Mouse (Mus musculus): ENCODE results near the gene Ppard. TPM values are rescaled to one million over a fixed set of nuclear protein-coding genes. Genes with fewer than 3 reads are reported as not detected.
A peak's percentile ranks its signal among the peaks of the same experiment; 100 is the strongest.
"Not testable (repeated sequence)": the region's sequence is repeated elsewhere in the genome, so short reads cannot be mapped to it uniquely, and the experiment has no call there.

Gene Ppard
- polyA plus RNA-seq, 1 experiment from 2014 or later: 30.9 TPM

GRCm38 (mm10) chr17:28325751-28326150 is 93.3 kb downstream of the Ppard start:
- DNase-seq (ENCODE audit: low read depth, low spot score) (no peak), ATAC-seq (no peak)
- POLR2A ChIA-PET: no interaction called here
- no peaks in the 10 kb centered on the region for H3K27me3 ChIP-seq
- in situ Hi-C loops (cut with MboI; ENCODE audit: low pct_unique_long_range_greater_than_20kb): no loop called here
- CTCF ChIA-PET: no interaction called here
- TF ChIP-seq CTCF (IDR thresholded peaks at IDR 0.05): no peak

GRCm38 (mm10) chr17:28326951-28327350 is 94.5 kb downstream of the Ppard start:
- POLR2A ChIA-PET: interaction anchor here (0.7 to 1.0 kb wide), 4 partner anchors 10 to 950 kb away, joined by 3 to 5 read pairs (median 3); no protein-coding TSS in a partner anchor

GRCm38 (mm10) chr17:28327673-28328325 is 95.3 kb downstream of the Ppard start:
- no peak for TF ChIP-seq CTCF (IDR thresholded peaks at IDR 0.05)
- peak; percentile 80 for DNase-seq (ENCODE audit: low read depth, low spot score)
- CTCF ChIA-PET: interaction anchor here (0.8 to 1.5 kb wide), 4 partner anchors 11 to 57 kb away, joined by 3 to 4 read pairs (median 4); partner anchors contain the start of gene Fance

More at GRCm38 (mm10) chr17:28326951-28327350, 94.5 kb downstream of the Ppard start:
- DNase-seq (ENCODE audit: low read depth, low spot score): no peak
- no peak for ATAC-seq
- CTCF ChIA-PET: interaction anchor here (0.8 to 1.0 kb wide), 3 partner anchors 11 to 58 kb away, joined by 3 to 4 read pairs (median 3); partner anchors contain the start of gene Fance
- TF ChIP-seq CTCF (IDR thresholded peaks at IDR 0.05): no peak
- in situ Hi-C loops (cut with MboI; ENCODE audit: low pct_unique_long_range_greater_than_20kb): no loop called here
- H3K27me3 ChIP-seq: no peaks in the 10 kb centered on the region

GRCm38 (mm10) chr17:28328366-28328928 is 95.9 kb downstream of the Ppard start, which contains the start of gene Rpl10a:
TSS of gene Rpl10a (plus strand) at chr17:28328471.
- ChIA-PET POLR2A (interaction anchor here (0.7 to 3.9 kb wide), 8 partner anchors 9 to 44 kb away, joined by 3 to 45 read pairs (median 4); partner anchors contain the start of gene Tead3), CTCF (interaction anchor here (1.5 to 2.1 kb wide), 2 partner anchors 14 to 40 kb away, joined by 4 to 8 read pairs; no protein-coding TSS in a partner anchor)
- no peak for TF ChIP-seq CTCF (IDR thresholded peaks at IDR 0.05)
- in situ Hi-C loops (cut with MboI; ENCODE audit: low pct_unique_long_range_greater_than_20kb): no loop called here
- peak; percentile 79 for DNase-seq (ENCODE audit: low read depth, low spot score)
- ATAC-seq: peak; percentile 55
- no peaks in the 10 kb centered on the region for H3K27me3 ChIP-seq

More at GRCm38 (mm10) chr17:28327673-28328325, 95.3 kb downstream of the Ppard start:
- POLR2A ChIA-PET: interaction anchor here (0.6 to 2.2 kb wide), 5 partner anchors 11 to 45 kb away, joined by 3 to 8 read pairs (median 5); no protein-coding TSS in a partner anchor
- H3K27me3 ChIP-seq: no peaks in the 10 kb centered on the region
- ATAC-seq: peak; percentile 55
- in situ Hi-C loops (cut with MboI; ENCODE audit: low pct_unique_long_range_greater_than_20kb): no loop called here

- ChIA-PET CTCF (interaction anchor here (1.5 to 2.1 kb wide), 2 partner anchors 14 to 39 kb away, joined by 4 to 8 read pairs; no protein-coding TSS in a partner anchor), POLR2A (interaction anchor here (0.8 to 3.9 kb wide), 6 partner anchors 9 to 21 kb away, joined by 3 to 45 read pairs (median 4); partner anchors contain the start of gene Tead3)
- in situ Hi-C loops (cut with MboI; ENCODE audit: low pct_unique_long_range_greater_than_20kb): no loop called here
- DNase-seq (ENCODE audit: low read depth, low spot score) (no peak), ATAC-seq (no peak)
- TF ChIP-seq CTCF (IDR thresholded peaks at IDR 0.05): no peak
- H3K27me3 ChIP-seq: no peaks in the 10 kb centered on the region
These were observed 96.4 kb downstream of the Ppard start for GRCm38 (mm10) chr17:28328946-28329345.

- no peak for TF ChIP-seq CTCF (IDR thresholded peaks at IDR 0.05)
- ChIA-PET POLR2A (interaction anchor here (0.8 to 3.9 kb wide), 7 partner anchors 8 to 20 kb away, joined by 3 to 45 read pairs (median 4); partner anchors contain the start of gene Tead3), CTCF (interaction anchor here (1.5 to 2.1 kb wide), 4 partner anchors 13 to 38 kb away, joined by 4 to 8 read pairs (median 4); no protein-coding TSS in a partner anchor)
- DNase-seq (ENCODE audit: low read depth, low spot score) (no peak), ATAC-seq (no peak)
- H3K27me3 ChIP-seq: no peaks in the 10 kb centered on the region
- in situ Hi-C loops (cut with MboI; ENCODE audit: low pct_unique_long_range_greater_than_20kb): no loop called here
These were observed 97.2 kb downstream of the Ppard start for GRCm38 (mm10) chr17:28329503-28330231.

GRCm38 (mm10) chr17:28330232-28330546 is 97.7 kb downstream of the Ppard start:
- in situ Hi-C loops (cut with MboI; ENCODE audit: low pct_unique_long_range_greater_than_20kb): no loop called here
- POLR2A ChIA-PET: interaction anchor here (0.8 to 3.9 kb wide), 7 partner anchors 9 to 105 kb away, joined by 3 to 45 read pairs (median 7); partner anchors contain the start of gene Tead3
- DNase-seq (ENCODE audit: low read depth, low spot score) (no peak), ATAC-seq (no peak)
- CTCF ChIA-PET: interaction anchor here (1.5 to 2.1 kb wide), 4 partner anchors 12 to 104 kb away, joined by 4 to 10 read pairs (median 6); no protein-coding TSS in a partner anchor
- TF ChIP-seq CTCF (IDR thresholded peaks at IDR 0.05): no peak
- H3K27me3 ChIP-seq: no peaks in the 10 kb centered on the region

- POLR2A ChIA-PET: interaction anchor here (1.1 to 3.9 kb wide), 8 partner anchors 9 to 105 kb away, joined by 3 to 45 read pairs (median 6); partner anchors contain the start of gene Tead3
- H3K27me3 ChIP-seq; in situ Hi-C loops (cut with MboI; ENCODE audit: low pct_unique_long_range_greater_than_20kb); DNase-seq (ENCODE audit: low read depth, low spot score); ATAC-seq: not testable (repeated sequence)
- CTCF ChIA-PET: interaction anchor here (1.5 to 2.1 kb wide), 4 partner anchors 12 to 105 kb away, joined by 4 to 10 read pairs (median 6); no protein-coding TSS in a partner anchor
These were observed 98.1 kb downstream of the Ppard start for GRCm38 (mm10) chr17:28330590-28330989.

GRCm38 (mm10) chr17:28331241-28332112 is 99.0 kb downstream of the Ppard start:
- CTCF ChIA-PET: interaction anchor here (1.5 to 1.9 kb wide), 3 partner anchors 11 to 105 kb away, joined by 4 to 10 read pairs (median 5); no protein-coding TSS in a partner anchor
- ATAC-seq (no peak), DNase-seq (ENCODE audit: low read depth, low spot score) (no peak)
- in situ Hi-C loops (cut with MboI; ENCODE audit: low pct_unique_long_range_greater_than_20kb): no loop called here
- no peaks in the 10 kb centered on the region for H3K27me3 ChIP-seq
- POLR2A ChIA-PET: interaction anchor here (0.7 to 3.9 kb wide), 12 partner anchors 8 to 124 kb away, joined by 3 to 45 read pairs (median 5); partner anchors contain the start of genes Def6, Fance and Tead3
- no peak for TF ChIP-seq CTCF (IDR thresholded peaks at IDR 0.05)

Data from Patski (cell line).